Comparison of ENCODE assay signal across 7 mouse cellular contexts in genomic region chr4:62360805-62361455, GRCm38 (mm10). TPM values are rescaled to one million over a fixed set of nuclear protein-coding genes. Genes with fewer than 3 reads are reported as not detected.
A peak's percentile ranks its signal among the peaks of the same experiment; 100 is the strongest.
DNase-seq lines count a peak whose midpoint lies in the region; ATAC-seq and TF ChIP-seq lines count a peak whose summit lies in the region.

No protein-coding gene starts in this region.

- ATAC-seq in erythroblast, adult 5-6 weeks (replicated peaks; ENCODE audit: low FRiP score, poor library complexity, severe bottlenecking): peak; percentile 24
- peak; percentile 61; the same call in 1 of the 2 replicates for ATAC-seq in intestine, embryonic 14.5 days (replicated peaks; ENCODE audit: low FRiP score, low TSS enrichment, low read depth)

- no peaks in the 10 kb centered on the region for H3K27me3 ChIP-seq in testis, adult 2 months (ENCODE audit: control insufficient read depth, insufficient read depth, low read length)
- no peaks in the 10 kb centered on the region for H3K27me3 ChIP-seq in intestine, embryonic 14.5 days (replicated peaks; ENCODE audit: control insufficient read depth, insufficient read depth, low read length)

- H3K4me1 ChIP-seq in testis, adult 2 months (ENCODE audit: control insufficient read depth, insufficient read depth, low read length): peaks cover 2% of the 10 kb centered on the region; the same call in 1 of the 2 replicates
- H3K4me1 ChIP-seq in intestine, embryonic 14.5 days (replicated peaks; ENCODE audit: control insufficient read depth, insufficient read depth, low read length): peaks cover 23% of the 10 kb centered on the region

- H3K36me3 ChIP-seq in testis, adult 2 months (ENCODE audit: control insufficient read depth, insufficient read depth, low read length): no peaks in the 10 kb centered on the region
- H3K36me3 ChIP-seq in intestine, embryonic 14.5 days (ENCODE audit: control insufficient read depth, insufficient read depth, low read length): no peaks in the 10 kb centered on the region

- peak overlapping the region; percentile 63 for H3K9ac ChIP-seq in intestine, embryonic 14.5 days (ENCODE audit: low read length)

- TF ChIP-seq POLR2A in testis, adult 2 months (IDR thresholded peaks at IDR 0.05; ENCODE audit: control insufficient read depth, low read depth, low read length): no peak

- peak overlapping the region; percentile 83 for H3K27ac ChIP-seq in testis, adult 2 months (ENCODE audit: control insufficient read depth, insufficient read depth, low read depth, low read length)
- H3K27ac ChIP-seq in intestine, embryonic 14.5 days (ENCODE audit: low read depth): peak overlapping the region; percentile 60

- under 1% methylated on average over 20 of the region's 22 CpGs for WGBS in intestine, embryonic 14.5 days

- DNase-seq in testis, postnatal 14 days (ENCODE audit: low spot score): no peak
- DNase-seq in intestine, embryonic 14.5 days (ENCODE audit: low spot score): no peak
- DNase-seq in naive thymus-derived CD4-positive, alpha-beta T cell, adult 2 months (ENCODE audit: low read depth): peak; percentile 45
- DNase-seq in T-cell, adult 2 months (ENCODE audit: low spot score): no peak
- DNase-seq in adrenal gland, adult 18-20 months (ENCODE audit: low spot score in 2 of 2): no peak

- peak overlapping the region; percentile 73 for H3K4me2 ChIP-seq in intestine, embryonic 14.5 days (ENCODE audit: low read length)

- no peak for TF ChIP-seq CTCF in testis, adult 2 months (IDR thresholded peaks at IDR 0.05; ENCODE audit: control insufficient read depth, insufficient read depth, insufficient replicate concordance, low read depth, low read length)

- no peaks in the 10 kb centered on the region for H3K9me3 ChIP-seq in intestine, embryonic 14.5 days (ENCODE audit: control insufficient read depth, low read length)

- peak overlapping the region; percentile 91 for H3K4me3 ChIP-seq in testis, adult 2 months (ENCODE audit: control insufficient read depth, low read depth, low read length)
- peak overlapping the region; percentile 77 for H3K4me3 ChIP-seq in intestine, embryonic 14.5 days (ENCODE audit: low read depth, low read length)

RNA-seq across cellular contexts. Expression of gene Slc31a1, which starts 0.4 kb away (rescaled TPM):
- 14.4 and 18.1 TPM in 2 replicates for polyA plus RNA-seq in testis, adult 2 months (2012; rRNA removed)
- total RNA-seq in erythroblast, adult 5-6 weeks (2015; ENCODE audit: low replicate concordance): 2.7 and 5.2 TPM in 2 replicates
- total RNA-seq in erythroblast, adult 5-6 weeks (2017; ENCODE audit: low replicate concordance): 3.7 and 5.4 TPM in 2 replicates
- polyA plus RNA-seq in intestine, embryonic 14.5 days (2014; fragmentation: Nextera tagmentation; extraction: Ambion mirVana): 56.0 and 59.2 TPM in 2 replicates
- 10 to 100 TPM; 49.1 to 50.2 TPM for total RNA-seq in adrenal gland, adult 18-20 months (2021)

RNA-seq across cellular contexts. Expression of gene Fkbp15, which starts 0.6 kb away (rescaled TPM):
- polyA plus RNA-seq in testis, adult 2 months (2012; rRNA removed): 6.1 and 6.5 TPM in 2 replicates
- 15.0 and 25.9 TPM in 2 replicates for total RNA-seq in erythroblast, adult 5-6 weeks (2015; ENCODE audit: low replicate concordance)
- 29.0 and 31.6 TPM in 2 replicates for total RNA-seq in erythroblast, adult 5-6 weeks (2017; ENCODE audit: low replicate concordance)
- polyA plus RNA-seq in intestine, embryonic 14.5 days (2014; fragmentation: Nextera tagmentation; extraction: Ambion mirVana): 26.3 and 27.8 TPM in 2 replicates
- 10 to 100 TPM; 31.4 to 32.1 TPM for total RNA-seq in adrenal gland, adult 18-20 months (2021)

RNA-seq across cellular contexts. Expression of gene Cdc26, which starts 47.5 kb away (rescaled TPM):
- 16.0 and 19.2 TPM in 2 replicates for polyA plus RNA-seq in testis, adult 2 months (2012; rRNA removed)
- 33.4 and 49.1 TPM in 2 replicates for total RNA-seq in erythroblast, adult 5-6 weeks (2015; ENCODE audit: low replicate concordance)
- total RNA-seq in erythroblast, adult 5-6 weeks (2017; ENCODE audit: low replicate concordance): 30.9 and 33.0 TPM in 2 replicates
- polyA plus RNA-seq in intestine, embryonic 14.5 days (2014; fragmentation: Nextera tagmentation; extraction: Ambion mirVana): 166 and 174 TPM in 2 replicates
- 10 to 100 TPM; 61.2 to 63.0 TPM for total RNA-seq in adrenal gland, adult 18-20 months (2021)

RNA-seq across cellular contexts. Expression of gene Prpf4, which starts 47.7 kb away (rescaled TPM):
- polyA plus RNA-seq in testis, adult 2 months (2012; rRNA removed): 9.2 and 9.6 TPM in 2 replicates
- 1.3 and 2.7 TPM in 2 replicates for total RNA-seq in erythroblast, adult 5-6 weeks (2015; ENCODE audit: low replicate concordance)
- total RNA-seq in erythroblast, adult 5-6 weeks (2017; ENCODE audit: low replicate concordance): 7.0 and 12.5 TPM in 2 replicates
- polyA plus RNA-seq in intestine, embryonic 14.5 days (2014; fragmentation: Nextera tagmentation; extraction: Ambion mirVana): 25.7 and 26.7 TPM in 2 replicates
- total RNA-seq in adrenal gland, adult 18-20 months (2021): 10 to 100 TPM; 22.8 to 27.6 TPM

Comparison
In these comparisons a context has a peak if more than half of its experiments do, and no peak if none do; other contexts are left out.
1. RNA of gene Slc31a1, which starts 0.4 kb away (total RNA-seq): 49.1 to 50.2 TPM in adrenal gland, adult 18-20 months; 2.7 to 5.4 TPM in erythroblast, adult 5-6 weeks; every median in the first group is over 4 times any median in the second.